In genomic region chr15:102721016-102721898, GRCm38 (mm10) we compare ENCODE assay signal across 8 mouse cellular contexts. TPM values are rescaled to one million over a fixed set of nuclear protein-coding genes. Genes with fewer than 3 reads are reported as not detected.
DNase-seq lines count a peak whose midpoint lies in the region; ATAC-seq lines count a peak whose summit lies in the region.

No protein-coding gene starts in this region.

- peak; percentile 64 for ATAC-seq in CD4-positive, CD25-positive, alpha-beta regulatory T cell, adult 4 months
- no peak for ATAC-seq in forebrain, embryonic 12.5 days (ENCODE audit: low FRiP score)
- no peak for ATAC-seq in liver, embryonic 13.5 days (ENCODE audit: low read depth)
- ATAC-seq in stomach, embryonic 16.5 days (ENCODE audit: insufficient read depth, low FRiP score) = no peak

- H3K9ac ChIP-seq in forebrain, embryonic 12.5 days = peak overlapping the region; percentile 66
- peak overlapping the region; percentile 80 for H3K9ac ChIP-seq in liver, embryonic 13.5 days
- H3K9ac ChIP-seq in stomach, embryonic 16.5 days (ENCODE audit: low read length) = peak overlapping the region; percentile 73

- H3K4me1 ChIP-seq in heart, embryonic 10.5 days = peaks cover 19% of the 10 kb centered on the region
- H3K4me1 ChIP-seq in forebrain, embryonic 12.5 days = peaks cover 14% of the 10 kb centered on the region
- H3K4me1 ChIP-seq in liver, embryonic 13.5 days (replicated peaks) = peaks cover 20% of the 10 kb centered on the region
- H3K4me1 ChIP-seq in stomach, embryonic 16.5 days (ENCODE audit: control insufficient read depth, insufficient read depth, low read length) = peaks cover 6% of the 10 kb centered on the region

- no peaks in the 10 kb centered on the region for H3K27me3 ChIP-seq in heart, embryonic 10.5 days (ENCODE audit: insufficient read depth, poor library complexity, severe bottlenecking)
- H3K27me3 ChIP-seq in forebrain, embryonic 12.5 days = no peaks in the 10 kb centered on the region
- no peaks in the 10 kb centered on the region for H3K27me3 ChIP-seq in liver, embryonic 13.5 days
- H3K27me3 ChIP-seq in stomach, embryonic 16.5 days (ENCODE audit: control insufficient read depth, insufficient read depth, low read length) = no peaks in the 10 kb centered on the region

- H3K27ac ChIP-seq in heart, embryonic 10.5 days = peak overlapping the region; percentile 86
- no peak overlapping the region for H3K27ac ChIP-seq in forebrain, embryonic 12.5 days
- peak overlapping the region; percentile 1; the same call in 1 of the 2 replicates for H3K27ac ChIP-seq in liver, embryonic 13.5 days
- H3K27ac ChIP-seq in stomach, embryonic 16.5 days (ENCODE audit: low read length) = no peak overlapping the region

- H3K4me3 ChIP-seq in heart, embryonic 10.5 days = peak overlapping the region; percentile 81
- H3K4me3 ChIP-seq in forebrain, embryonic 12.5 days (replicated peaks) = peak overlapping the region; percentile 66
- H3K4me3 ChIP-seq in liver, embryonic 13.5 days (replicated peaks) = peak overlapping the region; percentile 75
- peak overlapping the region; percentile 64 for H3K4me3 ChIP-seq in stomach, embryonic 16.5 days (replicated peaks; ENCODE audit: low read length)

- intact Hi-C loops in heart, postnatal 36 days (cut with DNase I) = loop anchor here (5.0 kb wide), 1 partner anchor 94 kb away; the partner anchor contains the start of genes Atf7 and Gm28047

- H3K9me3 ChIP-seq in heart, embryonic 10.5 days = no peaks in the 10 kb centered on the region
- no peaks in the 10 kb centered on the region for H3K9me3 ChIP-seq in forebrain, embryonic 12.5 days
- H3K9me3 ChIP-seq in liver, embryonic 13.5 days (replicated peaks) = no peaks in the 10 kb centered on the region
- H3K9me3 ChIP-seq in stomach, embryonic 16.5 days (replicated peaks; ENCODE audit: control insufficient read depth, low read length) = no peaks in the 10 kb centered on the region

- DNase-seq in heart, embryonic 10.5 days (ENCODE audit: low spot score) = no peak
- no peak for DNase-seq in heart, postnatal 36 days
- no peak for DNase-seq in liver, embryonic 13.5 days
- DNase-seq in gastrocnemius, postnatal 10 days = no peak
- DNase-seq in ovary, postnatal 14 days (ENCODE audit: low spot score) = no peak

- WGBS in heart, embryonic 10.5 days = 19% methylated on average over 14 of the region's 14 CpGs
- 21% methylated on average over 14 of the region's 14 CpGs for WGBS in forebrain, embryonic 12.5 days
- 16% methylated on average over 14 of the region's 14 CpGs for WGBS in liver, embryonic 13.5 days (ENCODE audit: insufficient replicate concordance)
- WGBS in stomach, embryonic 16.5 days = 12% methylated on average over 14 of the region's 14 CpGs

- peaks cover 25% of the 10 kb centered on the region for H3K36me3 ChIP-seq in heart, embryonic 10.5 days
- H3K36me3 ChIP-seq in forebrain, embryonic 12.5 days (replicated peaks) = peaks cover 17% of the 10 kb centered on the region
- no peaks in the 10 kb centered on the region for H3K36me3 ChIP-seq in liver, embryonic 13.5 days
- no peaks in the 10 kb centered on the region for H3K36me3 ChIP-seq in stomach, embryonic 16.5 days (ENCODE audit: control insufficient read depth, insufficient read depth, low read length)

- peak overlapping the region; percentile 69 for H3K4me2 ChIP-seq in forebrain, embryonic 12.5 days
- peak overlapping the region; percentile 73 for H3K4me2 ChIP-seq in liver, embryonic 13.5 days
- H3K4me2 ChIP-seq in stomach, embryonic 16.5 days (ENCODE audit: low read depth, low read length) = peak overlapping the region; percentile 64

RNA-seq across cellular contexts. Expression of gene Calcoco1, which starts 0.7 kb away (rescaled TPM):
- polyA plus RNA-seq in heart, embryonic 10.5 days (2016; fragmentation: Nextera tagmentation; extraction: Ambion mirVana) = 34.2 and 39.2 TPM in 2 replicates
- total RNA-seq in heart, postnatal 36 days (2021) = 100 to 1,000 TPM; 111 to 137 TPM
- polyA plus RNA-seq in CD4-positive, CD25-positive, alpha-beta regulatory T cell, adult 4 months (2017; shearing (Covaris generic)) = 10 to 100 TPM; 37.8 to 60.1 TPM
- 38.8 and 42.7 TPM in 2 replicates for polyA plus RNA-seq in forebrain, embryonic 12.5 days (2016; fragmentation: Nextera tagmentation; extraction: Ambion mirVana)
- 9.0 and 11.3 TPM in 2 replicates for polyA plus RNA-seq in liver, embryonic 13.5 days (2015; fragmentation: Nextera tagmentation; extraction: Ambion mirVana)
- polyA plus RNA-seq in stomach, embryonic 16.5 days (2015; fragmentation: Nextera tagmentation; extraction: Ambion mirVana) = 36.8 and 37.7 TPM in 2 replicates
- total RNA-seq in gastrocnemius, postnatal 10 days (2021) = 10 to 100 TPM; 45.0 to 51.1 TPM

RNA-seq across cellular contexts. Expression of gene Atp5g2, which starts 49.1 kb away (rescaled TPM):
- 64.8 and 67.3 TPM in 2 replicates for polyA plus RNA-seq in heart, embryonic 10.5 days (2016; fragmentation: Nextera tagmentation; extraction: Ambion mirVana)
- total RNA-seq in heart, postnatal 36 days (2021) = 10 to 100 TPM; 42.5 to 46.1 TPM
- 10 to 100 TPM; 59.6 to 89.5 TPM for polyA plus RNA-seq in CD4-positive, CD25-positive, alpha-beta regulatory T cell, adult 4 months (2017; shearing (Covaris generic))
- 67.4 and 67.5 TPM in 2 replicates for polyA plus RNA-seq in forebrain, embryonic 12.5 days (2016; fragmentation: Nextera tagmentation; extraction: Ambion mirVana)
- 32.5 and 38.7 TPM in 2 replicates for polyA plus RNA-seq in liver, embryonic 13.5 days (2015; fragmentation: Nextera tagmentation; extraction: Ambion mirVana)
- 53.3 and 54.2 TPM in 2 replicates for polyA plus RNA-seq in stomach, embryonic 16.5 days (2015; fragmentation: Nextera tagmentation; extraction: Ambion mirVana)
- total RNA-seq in gastrocnemius, postnatal 10 days (2021) = 10 to 100 TPM; 34.2 to 41.1 TPM

Comparison
In these comparisons a context has a peak if more than half of its experiments do, and no peak if none do; other contexts are left out.
1. H3K27ac ChIP-seq: peak in heart, embryonic 10.5 days (single experiment) and liver, embryonic 13.5 days (single experiment); none in forebrain, embryonic 12.5 days (single experiment) and stomach, embryonic 16.5 days (single experiment).
2. Peak in every context shown above with its lines, with median percentiles within 50 percentile points of each other: H3K4me3 ChIP-seq, H3K4me2 ChIP-seq and H3K9ac ChIP-seq.